ENCODE assay signal across 15 mouse cellular contexts in genomic region chr16:38904202-38904601, GRCm38 (mm10). TPM values are rescaled to one million over a fixed set of nuclear protein-coding genes. Genes with fewer than 3 reads are reported as not detected.
DNase-seq lines count a peak whose midpoint lies in the region; ATAC-seq and TF ChIP-seq lines count a peak whose summit lies in the region.
"Had no signal": no experiment of that assay in that cellular context is flagged by ENCODE, and none has a peak within 500 bp of the region (broad histone marks: within the 10 kb centered on the region; RNA-seq: fewer than 3 reads in every experiment).

No protein-coding gene starts in this region.

- peak overlapping the region; percentile 93 for H3K4me3 ChIP-seq in layer of hippocampus, adult 2 months
- peak overlapping the region; percentile 51 for H3K4me3 ChIP-seq in cortical plate, adult 2 months (ENCODE audit: insufficient read depth, low read length)
- peak overlapping the region; percentile 18; the same call in 1 of the 2 replicates for H3K4me3 ChIP-seq in hindbrain, embryonic 10.5 days
- no peak overlapping the region for H3K4me3 ChIP-seq in neural tube, embryonic 11.5 days (ENCODE audit: low read depth, low read length)
- H3K4me3 ChIP-seq: limb, embryonic 10.5 days had no signal

- TF ChIP-seq CTCF in layer of hippocampus, adult 2 months (conservative IDR thresholded peaks at IDR 0.05), result no peak
- no peak for TF ChIP-seq CTCF in cortical plate, adult 2 months (IDR thresholded peaks at IDR 0.05; ENCODE audit: extremely low read depth, insufficient read depth, low read length)

- H3K27me3 ChIP-seq in hindbrain, embryonic 10.5 days (ENCODE audit: insufficient read depth, poor library complexity, severe bottlenecking), result peaks cover 47% of the 10 kb centered on the region
- H3K27me3 ChIP-seq in neural tube, embryonic 11.5 days (ENCODE audit: control insufficient read depth, insufficient read depth, low read length), result no peaks in the 10 kb centered on the region

- no peak for ATAC-seq in neural tube, embryonic 11.5 days (ENCODE audit: insufficient read depth, low FRiP score, low TSS enrichment)

- H3K4me2 ChIP-seq in neural tube, embryonic 11.5 days (ENCODE audit: low read depth), result peak overlapping the region; percentile 22; the same call in 1 of the 2 replicates

- peak overlapping the region; percentile 97 for H3K27ac ChIP-seq in layer of hippocampus, adult 2 months
- 0 out of 2 replicates have a peak overlapping the region, but pooled peaks have one; percentile 90 for H3K27ac ChIP-seq in cortical plate, adult 2 months (ENCODE audit: insufficient read depth, low read length)
- H3K27ac ChIP-seq in hindbrain, embryonic 10.5 days, result peak overlapping the region; percentile 62
- no peak overlapping the region for H3K27ac ChIP-seq in neural tube, embryonic 11.5 days (ENCODE audit: low read depth, low read length)
- H3K27ac ChIP-seq: limb, embryonic 10.5 days; liver, embryonic 14.5 days had no signal

- 54% methylated on average over 9 of the region's 9 CpGs for WGBS in hindbrain, embryonic 10.5 days
- 62% methylated on average over 9 of the region's 9 CpGs for WGBS in neural tube, embryonic 11.5 days

- H3K9me3 ChIP-seq in hindbrain, embryonic 10.5 days, result no peaks in the 10 kb centered on the region
- H3K9me3 ChIP-seq in neural tube, embryonic 11.5 days (ENCODE audit: control insufficient read depth, low read length), result no peaks in the 10 kb centered on the region
- H3K9me3 ChIP-seq: limb, embryonic 10.5 days had no signal

- H3K9ac ChIP-seq in neural tube, embryonic 11.5 days (ENCODE audit: low read length), result no peak overlapping the region
- H3K9ac ChIP-seq: liver, embryonic 14.5 days had no signal

- TF ChIP-seq POLR2A in cortical plate, adult 2 months (IDR thresholded peaks at IDR 0.05; ENCODE audit: extremely low read depth, insufficient read depth, low read length), result 0 out of 2 replicates have a peak, but pooled peaks have one; percentile 18

- DNase-seq in layer of hippocampus, adult 2 months (ENCODE audit: low spot score in 2 of 2), result no peak
- DNase-seq in layer of hippocampus, adult 11-12 months (ENCODE audit: low spot score), result no peak
- peak; percentile 33 for DNase-seq in hindbrain, embryonic 10.5 days (ENCODE audit: low spot score)
- peak; percentile 37 for DNase-seq in neural tube, embryonic 11.5 days (ENCODE audit: low spot score)
- DNase-seq in heart, adult 8-10 months (ENCODE audit: low spot score), result no peak
- DNase-seq in heart, postnatal 10 days, result no peak
- no peak for DNase-seq in thymus, postnatal 10 days (ENCODE audit: low spot score in 2 of 2)
- DNase-seq: cerebellum, adult 9-10 months; kidney, adult 8-10 months; lung, postnatal 4 days had no signal

- intact Hi-C loops in heart, postnatal 10 days (cut with DNase I), result no loop called here

- no peaks in the 10 kb centered on the region for H3K36me3 ChIP-seq in hindbrain, embryonic 10.5 days
- H3K36me3 ChIP-seq in neural tube, embryonic 11.5 days (ENCODE audit: control insufficient read depth, insufficient read depth, low read length), result no peaks in the 10 kb centered on the region
- H3K36me3 ChIP-seq: G1E; limb, embryonic 10.5 days had no signal

- peaks cover 6% of the 10 kb centered on the region for H3K4me1 ChIP-seq in cortical plate, adult 2 months (ENCODE audit: control insufficient read depth, insufficient read depth, low read length)
- H3K4me1 ChIP-seq in hindbrain, embryonic 10.5 days (replicated peaks), result peaks cover 29% of the 10 kb centered on the region
- no peaks in the 10 kb centered on the region for H3K4me1 ChIP-seq in neural tube, embryonic 11.5 days (ENCODE audit: control insufficient read depth, insufficient read depth, low read length)

RNA-seq across cellular contexts. Expression of gene Igsf11, which starts 11.7 kb away (rescaled TPM):
- 10 to 100 TPM; 44.7 to 50.7 TPM for total RNA-seq in layer of hippocampus, adult 2 months (2021)
- polyA plus RNA-seq in cortical plate, adult 2 months (2012; rRNA removed), result 23.7 and 25.3 TPM in 2 replicates
- 2.4 and 3.3 TPM in 2 replicates for polyA plus RNA-seq in hindbrain, embryonic 10.5 days (2016; fragmentation: Nextera tagmentation; extraction: Ambion mirVana)
- polyA plus RNA-seq in neural tube, embryonic 11.5 days (2014; fragmentation: Nextera tagmentation; extraction: Ambion mirVana), result 5.4 and 5.7 TPM in 2 replicates
- total RNA-seq in heart, adult 8-10 months (2022), result under 1 TPM; 0.57 to 0.75 (median 0.66) TPM
- under 1 TPM; 0.42 to 0.57 TPM for total RNA-seq in heart, postnatal 10 days (2021)
- polyA plus RNA-seq: G1E; thymus, postnatal 0 days had no signal

Comparison
In these comparisons a context has a peak if more than half of its experiments do, and no peak if none do; other contexts are left out.
1. DNase-seq: peak in hindbrain, embryonic 10.5 days (single experiment) and neural tube, embryonic 11.5 days (single experiment); none in layer of hippocampus, adult 2 months (0 of 2), layer of hippocampus, adult 11-12 months (single experiment), heart, adult 8-10 months (single experiment), heart, postnatal 10 days (0 of 2) and thymus, postnatal 10 days (0 of 2).
2. RNA of gene Igsf11, which starts 11.7 kb away (total RNA-seq): 44.7 to 50.7 TPM in layer of hippocampus, adult 2 months; 0.57 to 0.75 TPM in heart, adult 8-10 months and 0.42 to 0.57 TPM in heart, postnatal 10 days; every median in the first group is over 10 times any median in the second.